Mouse (Mus musculus): ENCODE data around the gene Acap1. TPM values are rescaled to one million over a fixed set of nuclear protein-coding genes. Genes with fewer than 3 reads are reported as not detected.

Acap1 gene
- polyA plus RNA-seq, 1 experiment from 2014 or later = 1.5 TPM

- peak overlapping the region; percentile 40; the same call in 1 of the 2 replicates for H3K9ac ChIP-seq (ENCODE audit: low read depth, low read length)
- H3K27ac ChIP-seq (replicated peaks; ENCODE audit: low read depth, low read length) = no peak overlapping the region
- H3K4me2 ChIP-seq (ENCODE audit: low read depth, low read length) = peak overlapping the region; percentile 98
- no peaks in the 10 kb centered on the region for H3K27me3 ChIP-seq (replicated peaks; ENCODE audit: control insufficient read depth, insufficient read depth, low read length)
- no peak for ATAC-seq (ENCODE audit: low read depth)
- H3K4me1 ChIP-seq (ENCODE audit: control insufficient read depth, insufficient read depth, low read length) = peaks cover 19% of the 10 kb centered on the region
- H3K9me3 ChIP-seq (ENCODE audit: control insufficient read depth, low read length) = no peaks in the 10 kb centered on the region
- 92% methylated on average over 8 of the region's 13 CpGs for WGBS
- no peak for DNase-seq (ENCODE audit: low spot score)
- peaks cover 45% of the 10 kb centered on the region for H3K36me3 ChIP-seq (ENCODE audit: control insufficient read depth, insufficient read depth, low read length)
- peak overlapping the region; percentile 87; the same call in 1 of the 2 replicates for H3K4me3 ChIP-seq (ENCODE audit: low read depth, low read length)
Observed at GRCm38 (mm10) chr11:69902972-69903371, 7.6 kb upstream of the Acap1 start.

- ATAC-seq (ENCODE audit: low read depth) (no peak), DNase-seq (ENCODE audit: low spot score) (no peak)
- H3K9me3 ChIP-seq (ENCODE audit: control insufficient read depth, low read length) = no peaks in the 10 kb centered on the region
- H3K9ac ChIP-seq (ENCODE audit: low read depth, low read length) = peak overlapping the region; percentile 88
- H3K36me3 ChIP-seq (ENCODE audit: control insufficient read depth, insufficient read depth, low read length) = peaks cover 35% of the 10 kb centered on the region
- WGBS = under 1% methylated on average over 37 of the region's 39 CpGs
- peak overlapping the region; percentile 98 for H3K4me2 ChIP-seq (ENCODE audit: low read depth, low read length)
- H3K27me3 ChIP-seq (replicated peaks; ENCODE audit: control insufficient read depth, insufficient read depth, low read length) = no peaks in the 10 kb centered on the region
- H3K4me3 ChIP-seq (ENCODE audit: low read depth, low read length) = peak overlapping the region; percentile 87
- H3K27ac ChIP-seq (replicated peaks; ENCODE audit: low read depth, low read length) = peak overlapping the region; percentile 96
- H3K4me1 ChIP-seq (ENCODE audit: control insufficient read depth, insufficient read depth, low read length) = peaks cover 19% of the 10 kb centered on the region
Observed at GRCm38 (mm10) chr11:69901993-69902392, 6.7 kb upstream of the Acap1 start.

GRCm38 (mm10) chr11:69901406-69901846 lies 6.1 kb upstream of the Acap1 start:
- peak overlapping the region; percentile 88 for H3K9ac ChIP-seq (ENCODE audit: low read depth, low read length)
- 0% methylated on average over 41 of the region's 42 CpGs for WGBS

GRCm38 (mm10) chr11:69900471-69901405 lies 5.4 kb upstream of the Acap1 start, which contains the start of the genes 2810408A11Rik and Neurl4:
Gene 2810408A11Rik (minus strand): TSS chr11:69900987.
Gene Neurl4 (plus strand): TSS chr11:69901072.
- H3K27ac ChIP-seq (replicated peaks; ENCODE audit: low read depth, low read length) = peak within 1 kb of the TSS; percentile 96
- peak within 1 kb of the TSS; percentile 88 for H3K9ac ChIP-seq (ENCODE audit: low read depth, low read length)
- peak; percentile 98 for DNase-seq (ENCODE audit: low spot score)
- peak within 1 kb of the TSS; percentile 87 for H3K4me3 ChIP-seq (ENCODE audit: low read depth, low read length)
- H3K36me3 ChIP-seq (ENCODE audit: control insufficient read depth, insufficient read depth, low read length) = peaks cover 22% of the 10 kb centered on the region
- H3K4me2 ChIP-seq (ENCODE audit: low read depth, low read length) = peak within 1 kb of the TSS; percentile 98
- WGBS = 0% methylated on average over 33 of the region's 38 CpGs
- H3K4me1 ChIP-seq (ENCODE audit: control insufficient read depth, insufficient read depth, low read length) = peaks cover 19% of the 10 kb centered on the region
- no peaks in the 10 kb centered on the region for H3K9me3 ChIP-seq (ENCODE audit: control insufficient read depth, low read length)
- ATAC-seq (ENCODE audit: low read depth) = peak; percentile 96
- no peaks in the 10 kb centered on the region for H3K27me3 ChIP-seq (replicated peaks; ENCODE audit: control insufficient read depth, insufficient read depth, low read length)

More at GRCm38 (mm10) chr11:69901406-69901846, 6.1 kb upstream of the Acap1 start:
- Histone ChIP-seq H3K4me3 (ENCODE audit: low read depth, low read length) (peak overlapping the region; percentile 87), H3K27me3 (replicated peaks; ENCODE audit: control insufficient read depth, insufficient read depth, low read length) (no peaks in the 10 kb centered on the region), H3K36me3 (ENCODE audit: control insufficient read depth, insufficient read depth, low read length) (peaks cover 29% of the 10 kb centered on the region), H3K4me1 (ENCODE audit: control insufficient read depth, insufficient read depth, low read length) (peaks cover 19% of the 10 kb centered on the region), H3K27ac (replicated peaks; ENCODE audit: low read depth, low read length) (peak overlapping the region; percentile 96), H3K4me2 (ENCODE audit: low read depth, low read length) (peak overlapping the region; percentile 98), H3K9me3 (ENCODE audit: control insufficient read depth, low read length) (no peaks in the 10 kb centered on the region)
- DNase-seq (ENCODE audit: low spot score) = peak; percentile 99
- peak; percentile 82 for ATAC-seq (ENCODE audit: low read depth)

GRCm38 (mm10) chr11:69899870-69900269 lies 4.5 kb upstream of the Acap1 start:
- WGBS = 20% methylated on average over 4 of the region's 4 CpGs
- Histone ChIP-seq H3K27me3 (replicated peaks; ENCODE audit: control insufficient read depth, insufficient read depth, low read length) (no peaks in the 10 kb centered on the region), H3K4me3 (ENCODE audit: low read depth, low read length) (peak overlapping the region; percentile 87), H3K4me2 (ENCODE audit: low read depth, low read length) (peak overlapping the region; percentile 98), H3K9ac (ENCODE audit: low read depth, low read length) (peak overlapping the region; percentile 88), H3K27ac (replicated peaks; ENCODE audit: low read depth, low read length) (peak overlapping the region; percentile 96; the same call in 1 of the 2 replicates), H3K4me1 (ENCODE audit: control insufficient read depth, insufficient read depth, low read length) (peaks cover 19% of the 10 kb centered on the region), H3K9me3 (ENCODE audit: control insufficient read depth, low read length) (no peaks in the 10 kb centered on the region), H3K36me3 (ENCODE audit: control insufficient read depth, insufficient read depth, low read length) (peaks cover 14% of the 10 kb centered on the region)
- DNase-seq (ENCODE audit: low spot score) (no peak), ATAC-seq (ENCODE audit: low read depth) (no peak)

- DNase-seq (ENCODE audit: low spot score) (no peak), ATAC-seq (ENCODE audit: low read depth) (no peak)
- Histone ChIP-seq H3K9me3 (ENCODE audit: control insufficient read depth, low read length) (no peaks in the 10 kb centered on the region), H3K27me3 (replicated peaks; ENCODE audit: control insufficient read depth, insufficient read depth, low read length) (no peaks in the 10 kb centered on the region), H3K9ac (ENCODE audit: low read depth, low read length) (no peak overlapping the region), H3K27ac (replicated peaks; ENCODE audit: low read depth, low read length) (no peak overlapping the region), H3K4me1 (ENCODE audit: control insufficient read depth, insufficient read depth, low read length) (peaks cover 9% of the 10 kb centered on the region), H3K4me2 (ENCODE audit: low read depth, low read length) (no peak overlapping the region), H3K36me3 (ENCODE audit: control insufficient read depth, insufficient read depth, low read length) (no peaks in the 10 kb centered on the region), H3K4me3 (ENCODE audit: low read depth, low read length) (no peak overlapping the region)
- 65% methylated on average over 5 of the region's 5 CpGs for WGBS
Observed at GRCm38 (mm10) chr11:69894671-69895070, 668 bp downstream of the Acap1 start.

- no peaks in the 10 kb centered on the region for H3K9me3 ChIP-seq (ENCODE audit: control insufficient read depth, low read length)
- H3K4me3 ChIP-seq (ENCODE audit: low read depth, low read length) = no peak overlapping the region
- H3K36me3 ChIP-seq (ENCODE audit: control insufficient read depth, insufficient read depth, low read length) = no peaks in the 10 kb centered on the region
- ATAC-seq (ENCODE audit: low read depth) (no peak), DNase-seq (ENCODE audit: low spot score) (no peak)
- WGBS = 74% methylated on average over 4 of the region's 4 CpGs
- H3K4me2 ChIP-seq (ENCODE audit: low read depth, low read length) = no peak overlapping the region
- no peaks in the 10 kb centered on the region for H3K27me3 ChIP-seq (replicated peaks; ENCODE audit: control insufficient read depth, insufficient read depth, low read length)
- H3K4me1 ChIP-seq (ENCODE audit: control insufficient read depth, insufficient read depth, low read length) = no peaks in the 10 kb centered on the region
- H3K27ac ChIP-seq (replicated peaks; ENCODE audit: low read depth, low read length) = no peak overlapping the region
- no peak overlapping the region for H3K9ac ChIP-seq (ENCODE audit: low read depth, low read length)
Observed at GRCm38 (mm10) chr11:69891482-69891881, 3.9 kb downstream of the Acap1 start.

GRCm38 (mm10) chr11:69886907-69887635 lies 8.3 kb downstream of the Acap1 start:
- no peaks in the 10 kb centered on the region for H3K27me3 ChIP-seq (replicated peaks; ENCODE audit: control insufficient read depth, insufficient read depth, low read length)
- no peak overlapping the region for H3K27ac ChIP-seq (replicated peaks; ENCODE audit: low read depth, low read length)
- H3K9ac ChIP-seq (ENCODE audit: low read depth, low read length) = no peak overlapping the region
- WGBS = 64% methylated on average over 8 of the region's 8 CpGs
- no peak overlapping the region for H3K4me3 ChIP-seq (ENCODE audit: low read depth, low read length)
- ATAC-seq (ENCODE audit: low read depth) (no peak), DNase-seq (ENCODE audit: low spot score) (no peak)
- H3K36me3 ChIP-seq (ENCODE audit: control insufficient read depth, insufficient read depth, low read length) = no peaks in the 10 kb centered on the region
- no peak overlapping the region for H3K4me2 ChIP-seq (ENCODE audit: low read depth, low read length)
- no peaks in the 10 kb centered on the region; the same call in 1 of the 2 replicates for H3K4me1 ChIP-seq (ENCODE audit: control insufficient read depth, insufficient read depth, low read length)
- H3K9me3 ChIP-seq (ENCODE audit: control insufficient read depth, low read length) = no peaks in the 10 kb centered on the region
